In genomic region chr4:120057529-120057928, GRCm38 (mm10) we compare ENCODE assay signal across 27 mouse cellular contexts. TPM values are rescaled to one million over a fixed set of nuclear protein-coding genes. Genes with fewer than 3 reads are reported as not detected.
"Had no signal": no experiment of that assay in that cellular context is flagged by ENCODE, and none has a peak within 500 bp of the region (broad histone marks: within the 10 kb centered on the region; RNA-seq: fewer than 3 reads in every experiment).

No protein-coding gene starts in this region.

- H3K27ac ChIP-seq: liver, embryonic 14.5 days; midbrain, embryonic 10.5 days; midbrain, embryonic 12.5 days; midbrain, embryonic 15.5 days; neural tube, embryonic 13.5 days; neural tube, embryonic 15.5 days; stomach, embryonic 15.5 days had no signal

- H3K4me3 ChIP-seq: midbrain, embryonic 10.5 days; midbrain, embryonic 12.5 days; midbrain, embryonic 15.5 days; myocyte; neural tube, embryonic 13.5 days; neural tube, embryonic 15.5 days; stomach, embryonic 15.5 days had no signal

- ATAC-seq: midbrain, embryonic 15.5 days had no signal

- H3K9ac ChIP-seq: liver, embryonic 14.5 days; lung, embryonic 14.5 days; midbrain, embryonic 12.5 days; midbrain, embryonic 15.5 days; neural tube, embryonic 13.5 days; neural tube, embryonic 15.5 days; stomach, embryonic 15.5 days had no signal

- H3K27me3 ChIP-seq: midbrain, embryonic 12.5 days; midbrain, embryonic 15.5 days; neural tube, embryonic 13.5 days; neural tube, embryonic 15.5 days; stomach, embryonic 15.5 days had no signal

- H3K4me1 ChIP-seq: midbrain, embryonic 12.5 days; midbrain, embryonic 15.5 days; neural tube, embryonic 13.5 days; neural tube, embryonic 15.5 days; stomach, embryonic 15.5 days had no signal

- DNase-seq: lung, adult 18-20 months; lung, embryonic 14.5 days; lung, postnatal 10 days; lung, postnatal 4 days; retina, postnatal 1 day; right cerebral cortex, adult 18-20 months; right cerebral cortex, postnatal 25 days; right cerebral cortex, postnatal 4 days; spleen, adult 18-20 months; thymus, adult 2 months; thymus, postnatal 25 days; thymus, postnatal 4 days had no signal

- H3K36me3 ChIP-seq: midbrain, embryonic 10.5 days; midbrain, embryonic 12.5 days; midbrain, embryonic 15.5 days; neural tube, embryonic 13.5 days; neural tube, embryonic 15.5 days; stomach, embryonic 15.5 days had no signal

- H3K9me3 ChIP-seq: midbrain, embryonic 10.5 days; midbrain, embryonic 12.5 days; midbrain, embryonic 15.5 days; neural tube, embryonic 13.5 days; neural tube, embryonic 15.5 days; stomach, embryonic 15.5 days had no signal

- H3K4me2 ChIP-seq: lung, embryonic 14.5 days; midbrain, embryonic 12.5 days; midbrain, embryonic 15.5 days; neural tube, embryonic 13.5 days; neural tube, embryonic 15.5 days; stomach, embryonic 15.5 days had no signal

RNA-seq across cellular contexts. Expression of gene AL607142.1, which starts 7.3 kb away (rescaled TPM):
- total RNA-seq: megakaryocyte, adult 5-6 weeks; megakaryocyte-erythroid progenitor cell, adult 5-6 weeks had no signal
- polyA plus RNA-seq: liver, embryonic 14.5 days; liver, embryonic 16.5 days; lung, embryonic 14.5 days; lung, embryonic 16.5 days; midbrain, embryonic 10.5 days; midbrain, embryonic 12.5 days; midbrain, embryonic 15.5 days; myocyte; neural tube, embryonic 11.5 days; neural tube, embryonic 13.5 days; neural tube, embryonic 15.5 days; small intestine, adult 2 months; stomach, embryonic 15.5 days; thymus, adult 2 months; urinary bladder, adult 2 months had no signal
